Mouse (Mus musculus): Measurements from ENCODE around the gene Nckap5. TPM values are rescaled to one million over a fixed set of nuclear protein-coding genes. Genes with fewer than 3 reads are reported as not detected.

Gene Nckap5
- 0.31 and 0.73 TPM in 2 replicates for polyA plus RNA-seq (2012; rRNA removed)
- polyA plus RNA-seq (2014; fragmentation: Nextera tagmentation; extraction: Ambion mirVana): 1.3 and 1.4 TPM in 2 replicates

DNA sequence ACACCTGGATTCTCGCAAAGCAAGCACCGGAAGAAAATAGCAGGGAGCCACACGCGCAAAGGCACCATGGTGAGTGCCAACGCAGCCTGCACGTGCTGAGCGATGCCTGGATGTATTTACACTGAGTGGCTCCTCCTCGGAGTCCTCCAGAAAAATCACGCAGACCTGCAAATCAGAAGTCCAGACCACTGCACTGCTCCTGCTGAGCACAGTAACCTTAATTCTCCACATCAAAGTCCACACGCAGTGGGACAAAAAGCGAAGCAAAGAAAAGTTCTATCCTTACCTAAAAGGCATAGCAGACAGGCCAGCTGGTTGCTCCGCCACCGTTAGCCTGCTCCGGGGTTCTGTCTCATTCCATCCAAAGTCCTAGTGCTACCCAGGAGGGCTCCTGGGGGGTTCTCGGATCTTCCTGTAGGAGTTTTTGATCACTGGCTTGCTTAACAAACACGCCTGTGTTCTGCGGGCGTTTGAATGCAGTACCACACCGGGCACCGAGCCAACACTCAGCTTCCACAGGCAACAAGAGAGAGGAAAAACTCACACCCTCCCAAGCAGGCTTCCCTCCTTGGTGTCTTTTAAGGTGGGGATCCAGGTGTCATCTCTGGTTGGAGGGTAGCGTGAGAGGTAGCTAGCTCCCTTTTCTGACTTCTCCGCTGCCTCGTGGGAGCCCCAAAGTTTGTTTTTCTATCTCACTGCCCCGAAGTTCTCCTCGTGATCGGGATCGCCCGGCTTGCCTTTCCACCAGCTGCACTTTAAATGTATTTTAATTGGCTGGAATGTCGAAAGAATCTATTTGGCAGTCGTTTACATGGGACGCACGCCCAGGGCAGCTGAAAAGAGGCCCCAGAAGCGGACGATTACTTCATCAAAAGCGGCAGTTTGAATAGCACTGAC, at the start of gene Nckap5:
Nckap5 (minus strand) TSS at position 769 of the 897 bp plus-strand sequence.
- H3K36me3 ChIP-seq (replicated peaks; ENCODE audit: control insufficient read depth, insufficient read depth, low read depth): no peaks in the 10 kb centered on the region
- WGBS (ENCODE audit: insufficient replicate concordance): 6% methylated on average over 35 of the region's 35 CpGs
- H3K9ac ChIP-seq (replicated peaks): no peak within 1 kb of the TSS
- H3K9me3 ChIP-seq (ENCODE audit: control insufficient read depth, low read length): no peaks in the 10 kb centered on the region
- H3K4me1 ChIP-seq (replicated peaks; ENCODE audit: control insufficient read depth in 2 of 2, insufficient read depth in 2 of 2, low read length in 1 of 2): peaks cover 0 to 2% of the 10 kb centered on the region in 2 experiments; a peak in 1 of 4 replicates
- TF ChIP-seq CTCF (IDR thresholded peaks at IDR 0.05; ENCODE audit: low read depth) (no peak), EP300 (IDR thresholded peaks at IDR 0.05; ENCODE audit: low read depth) (no peak)
- H3K27me3 ChIP-seq (ENCODE audit: control insufficient read depth, insufficient read depth, low read length): no peaks in the 10 kb centered on the region
- H3K4me3 ChIP-seq (ENCODE audit: insufficient read depth in 1 of 2, low read depth in 2 of 2, low read length in 2 of 2): 0 out of 4 replicates have a peak within 1 kb of the TSS, but pooled peaks have one; percentile 3 to 19
- no peak for ATAC-seq (ENCODE audit: insufficient read depth)
- H3K27ac ChIP-seq: no peak within 1 kb of the TSS
- DNase-seq (ENCODE audit: low read depth in 3 of 3, low spot score in 3 of 3): no peak
- H3K4me2 ChIP-seq (ENCODE audit: low read depth): peak within 1 kb of the TSS; percentile 36

DNA sequence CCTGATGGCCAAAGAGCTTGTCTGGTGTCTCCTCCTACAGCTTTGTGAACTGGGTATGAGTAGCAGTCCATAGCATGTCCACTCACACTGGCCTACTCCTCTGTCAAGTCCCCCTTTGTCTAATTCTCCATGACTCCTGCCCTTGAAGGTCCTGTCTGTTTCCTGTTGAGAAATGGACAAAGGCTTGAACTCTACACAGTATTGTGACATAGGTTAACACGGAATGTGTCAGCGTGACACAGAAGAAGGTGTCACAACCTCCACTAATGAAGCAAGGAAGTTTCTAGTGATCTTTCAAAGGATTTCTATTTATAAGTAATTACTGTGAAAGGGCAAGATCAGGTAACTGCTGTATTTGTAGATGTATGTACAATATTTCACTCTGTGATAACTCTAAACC, 46.9 kb upstream of the Nckap5 start:
- no peak for TF ChIP-seq CTCF (IDR thresholded peaks at IDR 0.05; ENCODE audit: low read depth)
- TF ChIP-seq EP300 (IDR thresholded peaks at IDR 0.05; ENCODE audit: low read depth): no peak
- Histone ChIP-seq H3K9ac (replicated peaks) (no peak overlapping the region), H3K4me1 (replicated peaks; ENCODE audit: control insufficient read depth in 2 of 2, insufficient read depth in 2 of 2, low read length in 1 of 2) (no peaks in the 10 kb centered on the region), H3K4me2 (ENCODE audit: low read depth) (no peak overlapping the region), H3K4me3 (ENCODE audit: insufficient read depth in 1 of 2, low read depth in 2 of 2, low read length in 2 of 2) (no peak overlapping the region), H3K36me3 (replicated peaks; ENCODE audit: control insufficient read depth, insufficient read depth, low read depth) (no peaks in the 10 kb centered on the region), H3K27ac (no peak overlapping the region), H3K27me3 (ENCODE audit: control insufficient read depth, insufficient read depth, low read length) (no peaks in the 10 kb centered on the region), H3K9me3 (ENCODE audit: control insufficient read depth, low read length) (no peaks in the 10 kb centered on the region)
- DNase-seq (ENCODE audit: low read depth in 3 of 3, low spot score in 3 of 3) (no peak), ATAC-seq (ENCODE audit: insufficient read depth) (no peak)
- WGBS (ENCODE audit: insufficient replicate concordance): 67% methylated on average over 2 of the region's 2 CpGs

DNA sequence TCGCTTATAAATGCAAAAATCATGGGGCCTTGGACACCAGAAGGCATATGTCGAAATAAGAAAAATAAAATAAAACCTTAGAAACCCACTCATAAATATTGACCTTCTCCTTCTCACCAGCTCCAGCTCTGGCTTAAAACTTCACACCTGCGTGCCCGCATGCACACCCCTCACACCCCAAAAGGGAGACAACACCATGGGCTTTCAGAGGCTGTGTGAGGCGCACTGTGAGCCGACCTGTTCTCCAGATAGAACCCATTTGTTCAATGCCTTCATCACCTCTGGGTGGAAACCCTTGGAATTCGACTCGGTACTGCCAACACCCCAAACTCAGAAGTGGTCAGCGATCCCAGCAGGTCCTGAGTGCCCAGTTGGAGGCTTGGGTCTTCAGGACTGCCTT, 37.8 kb upstream of the Nckap5 start:
- no peak overlapping the region for H3K27ac ChIP-seq
- H3K27me3 ChIP-seq (ENCODE audit: control insufficient read depth, insufficient read depth, low read length): no peaks in the 10 kb centered on the region
- no peak for TF ChIP-seq EP300 (IDR thresholded peaks at IDR 0.05; ENCODE audit: low read depth)
- H3K36me3 ChIP-seq (replicated peaks; ENCODE audit: control insufficient read depth, insufficient read depth, low read depth): no peaks in the 10 kb centered on the region
- no peaks in the 10 kb centered on the region for H3K4me1 ChIP-seq (replicated peaks; ENCODE audit: control insufficient read depth in 2 of 2, insufficient read depth in 2 of 2, low read length in 1 of 2)
- WGBS (ENCODE audit: insufficient replicate concordance): 60% methylated on average over 9 of the region's 9 CpGs
- H3K4me2 ChIP-seq (ENCODE audit: low read depth): no peak overlapping the region
- no peak overlapping the region for H3K4me3 ChIP-seq (ENCODE audit: insufficient read depth in 1 of 2, low read depth in 2 of 2, low read length in 2 of 2)
- no peak overlapping the region for H3K9ac ChIP-seq (replicated peaks)
- ATAC-seq (ENCODE audit: insufficient read depth) (no peak), DNase-seq (ENCODE audit: low read depth in 3 of 3, low spot score in 3 of 3) (no peak)
- no peaks in the 10 kb centered on the region for H3K9me3 ChIP-seq (ENCODE audit: control insufficient read depth, low read length)

DNA sequence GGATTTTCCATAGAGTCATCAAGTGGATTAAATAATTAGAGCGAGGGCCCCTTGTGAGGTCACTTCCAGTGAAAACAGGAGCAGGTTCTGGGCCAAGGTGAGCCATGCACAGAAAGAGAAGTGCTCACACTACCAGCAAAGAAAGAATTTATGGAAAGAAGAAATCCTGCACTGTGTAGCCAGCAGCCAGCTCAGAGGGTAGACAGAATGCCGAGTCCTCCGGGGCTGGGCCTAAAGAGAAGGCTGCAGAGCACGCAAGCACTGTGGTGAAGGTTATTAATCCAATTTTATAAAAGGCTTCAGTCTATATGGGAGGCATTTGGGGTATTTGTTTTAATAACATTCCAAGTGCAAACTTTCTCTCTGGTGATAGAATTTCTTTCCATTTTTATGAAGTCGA, 37.3 kb upstream of the Nckap5 start:
- Histone ChIP-seq H3K4me1 (replicated peaks; ENCODE audit: control insufficient read depth in 2 of 2, insufficient read depth in 2 of 2, low read length in 1 of 2) (no peaks in the 10 kb centered on the region), H3K27ac (no peak overlapping the region), H3K9ac (replicated peaks) (no peak overlapping the region), H3K9me3 (ENCODE audit: control insufficient read depth, low read length) (no peaks in the 10 kb centered on the region), H3K36me3 (replicated peaks; ENCODE audit: control insufficient read depth, insufficient read depth, low read depth) (no peaks in the 10 kb centered on the region), H3K4me3 (ENCODE audit: insufficient read depth in 1 of 2, low read depth in 2 of 2, low read length in 2 of 2) (no peak overlapping the region), H3K27me3 (ENCODE audit: control insufficient read depth, insufficient read depth, low read length) (no peaks in the 10 kb centered on the region), H3K4me2 (ENCODE audit: low read depth) (no peak overlapping the region)
- no peak for DNase-seq (ENCODE audit: low read depth in 3 of 3, low spot score in 3 of 3)
- ATAC-seq (ENCODE audit: insufficient read depth): no peak
- TF ChIP-seq EP300 (IDR thresholded peaks at IDR 0.05; ENCODE audit: low read depth) (no peak), CTCF (IDR thresholded peaks at IDR 0.05; ENCODE audit: low read depth) (no peak)
- WGBS (ENCODE audit: insufficient replicate concordance): 75% methylated on average over 5 of the region's 5 CpGs

DNA sequence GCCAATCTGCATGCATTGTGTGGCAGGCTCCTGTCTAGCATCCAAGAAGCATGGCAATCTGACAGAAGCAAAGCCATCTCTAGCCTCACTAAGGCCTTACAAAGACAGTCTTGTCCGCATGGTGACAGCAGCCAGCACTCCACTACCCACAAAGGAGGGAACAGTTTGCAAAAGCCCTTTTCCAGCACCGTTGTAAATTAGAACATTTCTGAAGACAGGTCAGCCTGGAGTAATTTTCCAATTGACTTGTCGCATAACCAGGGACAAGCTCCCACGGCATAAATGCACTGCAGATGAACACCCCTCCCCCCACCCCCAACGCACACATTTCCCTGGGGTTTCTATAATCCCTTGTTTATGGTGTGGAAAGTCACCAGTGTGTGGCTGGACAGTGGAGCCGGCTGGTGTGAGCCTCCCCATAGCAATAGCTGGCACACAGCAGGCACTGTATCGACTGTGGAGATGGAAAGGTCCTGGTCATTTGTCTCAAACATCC, 35.0 kb upstream of the Nckap5 start:
- Histone ChIP-seq H3K4me3 (ENCODE audit: insufficient read depth in 1 of 2, low read depth in 2 of 2, low read length in 2 of 2) (no peak overlapping the region), H3K9me3 (ENCODE audit: control insufficient read depth, low read length) (no peaks in the 10 kb centered on the region), H3K27ac (no peak overlapping the region), H3K4me2 (ENCODE audit: low read depth) (no peak overlapping the region), H3K9ac (replicated peaks) (no peak overlapping the region), H3K36me3 (replicated peaks; ENCODE audit: control insufficient read depth, insufficient read depth, low read depth) (no peaks in the 10 kb centered on the region), H3K4me1 (replicated peaks; ENCODE audit: control insufficient read depth in 2 of 2, insufficient read depth in 2 of 2, low read length in 1 of 2) (no peaks in the 10 kb centered on the region), H3K27me3 (ENCODE audit: control insufficient read depth, insufficient read depth, low read length) (no peaks in the 10 kb centered on the region)
- ATAC-seq (ENCODE audit: insufficient read depth) (no peak), DNase-seq (ENCODE audit: low read depth in 3 of 3, low spot score in 3 of 3) (no peak)
- TF ChIP-seq CTCF (IDR thresholded peaks at IDR 0.05; ENCODE audit: low read depth): no peak
- no peak for TF ChIP-seq EP300 (IDR thresholded peaks at IDR 0.05; ENCODE audit: low read depth)
- 66% methylated on average over 7 of the region's 7 CpGs for whole genome bisulfite sequencing (ENCODE audit: insufficient replicate concordance)

Measured in liver, embryonic 14.5 days (tissue).